Mouse (Mus musculus) midbrain, embryonic 13.5 days (tissue): ENCODE measurements around the gene Rasgef1b. TPM values are rescaled to one million over a fixed set of nuclear protein-coding genes. Genes with fewer than 3 reads are reported as not detected.

ENCODE experiments used
- ATAC-seq: fragments of 200-750 bp; cut with Nextera tagmentation; 2 replicates; pipeline ENCODE4 v1.8.0; 2017; ENCODE audit warnings: mild to moderate bottlenecking, moderate TSS enrichment, moderate library complexity
- H3K27ac ChIP-seq: fragments of 300-500 bp; sonication (generic); 2 replicates; pipeline ENCODE4 v1.5.1; 2015; ENCODE audit warnings: inconsistent platforms, mild to moderate bottlenecking, moderate library complexity
- H3K27me3 ChIP-seq: fragments of 300-500 bp; sonication (generic); 2 replicates; pipeline ENCODE4 v1.6.1; 2015; ENCODE audit warnings: mild to moderate bottlenecking, inconsistent platforms
- H3K36me3 ChIP-seq: fragments of 300-500 bp; sonication (generic); 2 replicates; pipeline ENCODE4 v1.6.1; 2015; ENCODE audit warnings: mild to moderate bottlenecking, inconsistent platforms
- H3K4me1 ChIP-seq: fragments of 300-500 bp; sonication (generic); replicated peaks from 2 replicates; pipeline ENCODE4 v1.6.1; 2015; ENCODE audit warnings: inconsistent platforms
- H3K4me2 ChIP-seq: fragments of 300-500 bp; sonication (generic); replicated peaks from 2 replicates; pipeline ENCODE4 v1.6.1; 2015; ENCODE audit warnings: moderate library complexity, mild to moderate bottlenecking, inconsistent platforms
- H3K4me3 ChIP-seq: fragments of 300-500 bp; sonication (generic); replicated peaks from 2 replicates; pipeline ENCODE4 v1.5.1; 2015; ENCODE audit warnings: mild to moderate bottlenecking, inconsistent platforms
- H3K9ac ChIP-seq: fragments of 300-500 bp; sonication (generic); replicated peaks from 2 replicates; pipeline ENCODE4 v1.6.1; 2015; ENCODE audit warnings: mild to moderate bottlenecking, inconsistent platforms
- H3K9me3 ChIP-seq: fragments of 300-500 bp; sonication (generic); 2 replicates; pipeline ENCODE4 v1.6.1; 2016; ENCODE audit warnings: mild to moderate bottlenecking, inconsistent platforms
- WGBS: fragments of 180-500 bp; shearing (Covaris S2); methylation state at CpG from one replicate; pipeline ENCODE4 v1.1.7; 2015; 5-methylcytosine and 5-hydroxymethylcytosine counted together
- polyA plus RNA-seq: library from polyadenylated mRNA; unstranded; fragments of >200 nt; fragmentation: Nextera tagmentation; extraction: Ambion mirVana; gene quantifications from 2 replicates; pipeline ENCODE4 v1.2.1, GENCODE M21; 2015

The Rasgef1b gene
- polyA plus RNA-seq, 1 experiment from 2014 or later = 69.2 TPM

DNA sequence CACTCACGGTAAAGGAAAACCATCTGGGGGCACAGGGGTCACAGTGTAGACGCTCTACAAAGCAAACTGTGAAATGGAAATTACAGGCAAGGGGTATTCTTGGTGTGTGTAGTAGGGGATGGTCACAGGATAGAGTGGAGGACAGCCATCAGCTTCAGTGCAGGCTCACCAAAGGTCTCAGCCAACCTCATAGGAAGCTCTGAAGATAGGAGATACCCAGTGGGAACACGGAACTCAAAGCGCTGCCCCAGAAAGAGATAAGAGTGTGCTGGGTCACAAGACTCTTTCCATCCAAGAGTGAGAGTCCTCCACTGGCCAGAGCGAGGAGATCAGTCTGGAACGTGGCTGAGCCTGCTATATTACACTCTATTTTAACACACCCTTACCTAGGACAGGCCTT is 166.8 kb downstream of the Rasgef1b start:
- H3K27me3 ChIP-seq = peaks cover 34% of the 10 kb centered on the region
- ATAC-seq = no peak

DNA sequence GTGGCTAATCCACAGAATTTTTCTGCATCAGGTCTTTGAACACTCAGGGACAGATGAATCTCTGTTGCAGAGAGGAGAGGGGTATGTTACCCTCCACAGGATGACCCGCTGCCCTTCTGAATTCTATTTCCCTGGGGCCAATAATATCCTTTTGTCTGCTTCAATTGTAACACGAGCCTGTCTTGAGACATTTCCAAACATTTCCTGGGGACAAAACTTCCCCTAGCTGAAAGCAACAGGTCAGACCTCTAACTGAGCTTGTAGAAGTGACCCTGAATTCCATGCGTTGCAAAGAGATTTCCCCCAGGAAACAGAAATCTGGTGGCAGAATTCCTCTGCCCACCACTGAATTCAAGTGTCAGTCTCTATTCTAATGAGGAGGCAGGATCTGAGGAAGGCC is 169.1 kb downstream of the Rasgef1b start:
- peaks cover 53% of the 10 kb centered on the region for H3K27me3 ChIP-seq
- no peak overlapping the region for H3K9ac ChIP-seq
- WGBS = 4% methylated on average over 3 of the region's 3 CpGs
- no peak overlapping the region for H3K4me3 ChIP-seq
- no peaks in the 10 kb centered on the region for H3K36me3 ChIP-seq
- no peak overlapping the region for H3K4me2 ChIP-seq
- peaks cover 12% of the 10 kb centered on the region for H3K4me1 ChIP-seq
- no peak overlapping the region for H3K27ac ChIP-seq
- no peak for ATAC-seq
- no peaks in the 10 kb centered on the region for H3K9me3 ChIP-seq

More for the DNA sequence above, 166.8 kb downstream of the Rasgef1b start:
- Histone ChIP-seq H3K9ac (no peak overlapping the region), H3K4me3 (no peak overlapping the region), H3K9me3 (no peaks in the 10 kb centered on the region), H3K27ac (no peak overlapping the region), H3K4me1 (peaks cover 12% of the 10 kb centered on the region), H3K36me3 (no peaks in the 10 kb centered on the region), H3K4me2 (no peak overlapping the region)
- 81% methylated on average over 6 of the region's 6 CpGs for WGBS

DNA sequence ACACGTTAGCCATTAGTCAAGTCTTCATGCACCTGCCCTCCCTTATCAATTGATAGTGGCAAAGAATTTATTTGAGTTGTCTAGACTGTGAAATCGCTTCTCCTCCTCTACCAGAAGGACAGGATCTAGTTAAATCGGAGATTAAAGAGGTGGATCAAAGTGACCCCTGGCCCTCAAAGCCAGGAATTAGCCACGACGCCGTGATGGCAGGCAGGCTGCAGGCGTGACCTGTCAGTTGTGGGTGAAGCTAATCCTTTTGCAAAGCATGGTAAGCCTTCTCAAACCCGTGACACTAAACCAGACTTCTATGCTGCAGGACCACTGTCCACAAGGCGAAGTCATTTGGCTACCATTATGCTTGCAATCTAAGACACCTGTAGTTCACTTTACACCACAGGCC is 170.6 kb downstream of the Rasgef1b start:
- Histone ChIP-seq H3K4me1 (peaks cover 12% of the 10 kb centered on the region), H3K27me3 (peaks cover 51% of the 10 kb centered on the region), H3K9ac (no peak overlapping the region), H3K4me2 (no peak overlapping the region), H3K27ac (no peak overlapping the region), H3K9me3 (no peaks in the 10 kb centered on the region), H3K36me3 (no peaks in the 10 kb centered on the region), H3K4me3 (no peak overlapping the region)
- no peak for ATAC-seq
- 21% methylated on average over 9 of the region's 9 CpGs for WGBS

DNA sequence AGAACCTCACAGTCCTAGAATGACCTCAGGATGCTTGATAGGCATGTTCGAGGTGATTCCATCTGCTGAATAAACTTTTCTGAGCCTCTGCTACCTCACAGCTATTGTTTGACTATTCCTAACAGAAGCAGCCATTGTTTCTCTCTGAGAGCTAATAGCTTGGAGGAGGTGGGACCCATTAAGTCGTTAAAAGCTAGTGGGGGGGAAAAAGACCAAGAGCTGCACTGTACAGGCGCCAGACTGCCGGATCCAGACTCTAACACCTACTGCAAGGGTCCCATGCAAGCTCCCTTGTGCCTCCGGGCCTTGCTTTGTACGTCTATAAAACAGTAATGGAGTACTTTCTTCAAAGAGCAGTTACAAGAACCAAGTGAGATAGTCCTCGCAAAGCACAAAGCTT is 176.2 kb downstream of the Rasgef1b start:
- Histone ChIP-seq H3K9me3 (no peaks in the 10 kb centered on the region; the same call in 1 of the 2 replicates), H3K9ac (no peak overlapping the region), H3K4me3 (no peak overlapping the region), H3K4me2 (no peak overlapping the region), H3K27me3 (peaks cover 48% of the 10 kb centered on the region), H3K27ac (no peak overlapping the region), H3K36me3 (no peaks in the 10 kb centered on the region), H3K4me1 (no peaks in the 10 kb centered on the region)
- no peak for ATAC-seq
- 60% methylated on average over 7 of the region's 7 CpGs for WGBS

DNA sequence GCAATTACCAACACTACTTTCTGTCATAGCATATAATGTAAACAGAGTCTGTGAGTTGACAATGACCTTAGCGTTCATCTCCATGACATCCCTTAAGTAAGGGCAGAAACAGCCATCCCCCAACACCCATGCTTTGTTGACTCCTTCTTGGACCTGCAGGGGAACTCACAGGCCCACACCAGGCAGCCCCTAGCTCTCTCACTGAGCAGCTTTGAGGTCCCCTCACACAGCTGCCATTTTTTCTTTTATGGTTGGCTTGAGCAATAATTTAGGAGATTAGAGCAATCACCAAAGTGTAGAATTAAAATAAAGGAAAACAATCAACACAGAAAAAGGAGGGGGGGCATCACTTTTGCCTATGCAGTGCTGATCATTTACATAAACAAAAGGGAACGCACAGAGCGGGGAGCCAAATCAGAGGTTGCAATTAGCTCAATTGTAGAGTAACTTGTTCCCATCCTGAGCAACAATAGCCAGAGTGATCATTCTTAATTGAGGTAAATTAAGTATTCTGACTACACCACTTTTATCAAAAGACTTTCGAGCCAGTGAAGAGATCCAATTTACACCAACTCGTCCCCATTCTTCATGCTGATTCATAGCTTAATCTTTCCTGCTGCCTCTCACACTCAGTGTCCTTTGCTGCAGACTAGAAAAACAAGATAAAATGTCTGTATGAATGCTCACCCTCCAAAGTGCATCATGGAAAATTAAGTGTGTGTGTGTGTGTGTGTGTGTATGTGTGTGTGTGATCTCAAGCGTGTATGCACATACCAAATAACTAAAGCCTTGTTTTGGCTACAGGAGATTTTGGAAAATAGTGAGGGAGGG is 184.0 kb downstream of the Rasgef1b start:
- H3K9me3 ChIP-seq = no peaks in the 10 kb centered on the region; the same call in 1 of the 2 replicates
- no peak overlapping the region for H3K9ac ChIP-seq
- H3K4me3 ChIP-seq = no peak overlapping the region
- H3K27ac ChIP-seq = no peak overlapping the region
- no peak overlapping the region for H3K4me2 ChIP-seq
- peaks cover 25% of the 10 kb centered on the region for H3K27me3 ChIP-seq
- H3K4me1 ChIP-seq = peaks cover 44% of the 10 kb centered on the region
- peak; percentile 65 for ATAC-seq
- WGBS = 40% methylated on average over 6 of the region's 6 CpGs
- H3K36me3 ChIP-seq = no peaks in the 10 kb centered on the region

DNA sequence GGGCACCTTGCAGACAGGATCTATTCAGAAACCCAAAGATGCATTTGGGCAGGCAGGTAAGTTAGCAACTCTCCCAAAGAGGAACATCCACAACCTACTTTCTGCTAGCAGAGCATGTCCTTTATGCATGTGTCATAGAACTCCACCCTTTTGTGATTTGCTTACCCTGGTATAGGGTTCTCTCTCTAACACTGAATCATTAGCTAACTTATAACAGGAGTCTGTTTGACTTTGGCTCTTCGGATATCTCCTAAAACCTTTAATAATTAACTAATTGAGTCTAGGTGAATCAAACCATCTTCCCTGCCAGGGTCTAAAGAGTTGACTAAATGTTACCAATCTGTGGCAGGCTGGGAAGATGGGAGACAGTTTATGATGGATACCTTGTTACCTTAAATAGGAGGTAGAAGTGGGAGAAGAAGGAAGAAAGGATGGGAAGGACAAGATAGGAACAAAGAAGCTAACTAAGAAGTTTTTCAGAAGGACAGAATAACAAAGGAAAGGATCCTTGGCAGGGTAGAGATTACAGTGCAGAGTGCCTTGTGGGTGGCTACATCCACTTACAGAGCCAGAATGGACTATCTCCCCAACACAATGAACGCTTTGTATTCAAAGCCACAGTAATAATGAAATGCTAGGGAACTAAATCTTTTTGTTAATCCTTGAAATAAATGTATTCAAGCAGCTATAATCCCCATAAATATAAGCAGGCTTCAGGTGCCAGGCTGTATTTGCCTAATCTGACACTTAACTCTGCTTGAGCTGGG is 186.7 kb downstream of the Rasgef1b start:
- no peaks in the 10 kb centered on the region for H3K9me3 ChIP-seq
- 62% methylated on average over 2 of the region's 2 CpGs for WGBS
- no peak overlapping the region for H3K4me3 ChIP-seq
- H3K36me3 ChIP-seq = no peaks in the 10 kb centered on the region
- 0 out of 2 replicates have a peak overlapping the region, but pooled peaks have one; percentile 11 for H3K27ac ChIP-seq
- peak; percentile 55; the same call in 1 of the 2 replicates for ATAC-seq
- H3K4me2 ChIP-seq = no peak overlapping the region
- H3K27me3 ChIP-seq = peaks cover 13% of the 10 kb centered on the region
- H3K4me1 ChIP-seq = peaks cover 44% of the 10 kb centered on the region
- H3K9ac ChIP-seq = no peak overlapping the region

DNA sequence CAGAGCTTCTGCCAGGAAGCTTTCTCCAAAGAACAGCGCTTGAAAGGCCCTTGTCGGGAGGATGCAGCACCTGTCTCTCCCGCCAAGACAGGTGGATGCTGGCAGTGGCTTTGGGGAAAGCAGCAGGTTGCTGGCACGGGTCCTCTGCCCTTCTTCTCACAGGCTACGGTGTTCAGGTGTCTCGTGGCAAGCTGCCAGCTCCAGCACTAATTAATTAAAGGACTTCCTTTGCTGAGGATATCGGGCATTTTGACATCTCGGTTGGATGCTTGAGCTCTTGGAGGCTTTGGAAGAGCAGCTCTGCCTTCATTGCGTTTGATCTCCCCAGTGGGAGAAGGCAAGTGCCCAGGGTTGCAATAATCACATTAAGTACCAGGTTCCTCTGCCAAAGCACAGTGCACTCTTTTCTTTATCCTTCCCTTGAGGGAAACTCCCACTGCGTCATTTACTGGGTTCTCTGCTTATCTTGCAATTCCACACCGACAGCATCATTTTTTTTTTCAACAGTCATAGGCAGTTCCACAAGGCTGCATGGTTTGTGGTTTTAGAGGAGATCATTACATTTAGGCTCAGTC is 187.5 kb downstream of the Rasgef1b start:
- Histone ChIP-seq H3K27me3 (peaks cover 7% of the 10 kb centered on the region), H3K4me3 (no peak overlapping the region), H3K4me1 (peaks cover 44% of the 10 kb centered on the region), H3K27ac (no peak overlapping the region; the same call in 1 of the 2 replicates), H3K36me3 (no peaks in the 10 kb centered on the region), H3K9me3 (no peaks in the 10 kb centered on the region), H3K4me2 (no peak overlapping the region), H3K9ac (no peak overlapping the region)
- no peak for ATAC-seq
- WGBS = 40% methylated on average over 11 of the region's 11 CpGs

DNA sequence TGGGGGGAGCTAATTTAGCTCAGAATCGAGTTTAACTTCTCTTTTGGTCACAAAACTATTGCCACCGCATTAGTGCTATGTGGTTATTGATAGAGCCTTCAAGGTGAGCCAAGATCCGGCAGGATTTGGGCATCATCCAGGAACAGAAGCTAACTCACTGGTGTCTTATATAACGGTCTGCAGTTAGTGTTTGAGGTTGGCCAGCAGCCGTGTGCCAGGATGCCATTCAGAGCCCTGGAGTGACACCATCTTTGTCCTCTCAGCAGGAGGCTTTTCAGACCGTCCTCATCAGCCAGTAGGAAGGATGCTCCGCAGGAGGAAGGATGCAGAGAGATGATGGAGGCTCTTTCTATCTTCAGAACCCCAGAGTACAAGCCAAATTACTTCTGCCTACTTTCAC is 195.4 kb downstream of the Rasgef1b start:
- Histone ChIP-seq H3K4me3 (no peak overlapping the region), H3K27ac (no peak overlapping the region), H3K36me3 (no peaks in the 10 kb centered on the region), H3K4me1 (no peaks in the 10 kb centered on the region), H3K4me2 (no peak overlapping the region), H3K9me3 (no peaks in the 10 kb centered on the region), H3K9ac (no peak overlapping the region), H3K27me3 (peaks cover 18% of the 10 kb centered on the region)
- 65% methylated on average over 7 of the region's 7 CpGs for WGBS
- no peak for ATAC-seq

DNA sequence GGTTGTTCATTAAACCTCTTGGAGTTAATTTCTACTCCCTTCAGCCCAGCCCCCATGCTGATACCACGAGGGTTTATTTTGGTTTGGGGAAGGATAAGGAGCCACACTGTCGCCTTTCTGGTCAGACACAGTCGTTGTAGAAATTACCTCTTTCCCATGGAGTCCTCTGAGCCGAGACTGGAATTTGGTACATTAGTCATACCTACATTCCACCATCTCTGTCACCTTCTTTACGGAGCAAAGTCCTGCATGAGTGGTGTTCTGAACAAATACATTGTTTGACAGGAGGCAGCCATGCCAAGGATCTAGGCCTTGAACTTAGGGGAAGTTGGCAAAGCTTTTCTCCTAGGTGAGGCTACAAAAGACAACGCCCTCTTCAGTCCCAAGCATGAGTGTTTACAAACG is 202.1 kb downstream of the Rasgef1b start:
- no peaks in the 10 kb centered on the region for H3K9me3 ChIP-seq
- H3K27me3 ChIP-seq = peaks cover 5% of the 10 kb centered on the region; the same call in 1 of the 2 replicates
- 84% methylated on average over 7 of the region's 7 CpGs for WGBS
- no peak for ATAC-seq
- no peak overlapping the region for H3K9ac ChIP-seq
- no peak overlapping the region for H3K4me3 ChIP-seq
- peaks cover 20% of the 10 kb centered on the region for H3K4me1 ChIP-seq
- H3K27ac ChIP-seq = no peak overlapping the region
- no peak overlapping the region for H3K4me2 ChIP-seq
- H3K36me3 ChIP-seq = no peaks in the 10 kb centered on the region

DNA sequence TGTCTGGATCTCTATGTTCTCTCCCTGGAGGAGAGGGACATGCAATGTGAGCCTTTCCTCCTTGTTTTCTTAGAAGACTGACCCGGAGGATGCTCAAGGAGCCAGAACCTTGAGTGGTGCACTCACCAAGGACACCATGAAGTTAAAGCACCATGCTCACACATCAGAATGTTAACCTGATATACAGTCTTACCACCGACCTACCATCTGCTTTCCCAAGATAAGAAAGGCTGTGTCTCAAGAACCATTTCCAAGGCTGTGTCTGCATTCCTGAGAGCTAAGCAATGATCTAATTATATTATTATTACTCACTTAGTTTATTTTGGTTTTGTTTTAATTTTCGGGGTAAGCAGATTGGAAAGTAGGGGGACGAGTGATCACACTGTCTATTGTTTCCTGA is 203.2 kb downstream of the Rasgef1b start:
- Histone ChIP-seq H3K4me2 (no peak overlapping the region), H3K27ac (no peak overlapping the region), H3K27me3 (no peaks in the 10 kb centered on the region; the same call in 1 of the 2 replicates), H3K4me3 (no peak overlapping the region), H3K9ac (no peak overlapping the region), H3K4me1 (peaks cover 23% of the 10 kb centered on the region), H3K9me3 (no peaks in the 10 kb centered on the region), H3K36me3 (no peaks in the 10 kb centered on the region)
- ATAC-seq = no peak
- 94% methylated on average over 4 of the region's 4 CpGs for WGBS

DNA sequence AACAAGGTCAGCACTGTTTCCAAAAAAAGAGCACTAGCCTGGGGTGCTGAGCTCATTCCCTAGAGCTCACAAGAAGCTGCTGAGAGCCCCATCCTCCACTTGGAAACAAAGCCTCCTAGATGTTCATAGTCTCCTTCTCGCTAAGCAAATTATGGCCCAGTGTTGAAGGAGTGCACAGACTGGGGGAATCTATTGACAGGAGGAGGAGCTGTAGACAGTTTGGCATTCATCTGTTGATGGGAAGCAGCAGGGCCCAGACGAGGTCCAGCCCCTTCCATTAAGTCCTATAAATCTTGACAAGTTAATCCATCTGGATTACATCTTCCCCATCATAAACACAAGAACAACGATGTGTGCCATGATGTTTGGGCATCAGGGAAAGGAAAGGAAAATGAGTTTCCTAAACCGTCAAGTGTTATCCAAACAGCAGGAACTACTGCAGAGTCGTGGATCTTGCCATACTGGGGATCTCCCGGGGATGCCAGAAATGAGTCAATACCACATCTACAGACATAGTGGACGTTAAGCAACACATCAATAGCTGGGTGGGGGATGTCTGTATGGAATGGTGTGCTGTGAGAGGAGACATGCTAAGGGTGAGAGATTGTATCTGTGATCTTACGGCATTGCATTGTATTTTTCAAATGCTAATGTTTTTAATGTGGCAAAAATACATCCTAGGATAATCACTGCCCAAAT is 206.1 kb downstream of the Rasgef1b start:
- no peak overlapping the region for H3K4me3 ChIP-seq
- H3K9me3 ChIP-seq = no peaks in the 10 kb centered on the region
- WGBS = 39% methylated on average over 8 of the region's 8 CpGs
- no peak overlapping the region for H3K9ac ChIP-seq
- H3K4me2 ChIP-seq = no peak overlapping the region
- peaks cover 37% of the 10 kb centered on the region for H3K4me1 ChIP-seq
- H3K27me3 ChIP-seq = no peaks in the 10 kb centered on the region; the same call in 1 of the 2 replicates
- no peak overlapping the region; the same call in 1 of the 2 replicates for H3K27ac ChIP-seq
- no peaks in the 10 kb centered on the region for H3K36me3 ChIP-seq
- ATAC-seq = no peak
